Mouse (Mus musculus) lung, postnatal 0 days (tissue): ENCODE results near the gene Abr.

Experiments
- CTCF ChIP-seq: IDR thresholded peaks from 2 replicates; pipeline ENCODE4 v1.5.1; 2016; ENCODE audit warnings: antibody characterized with exemption, mild to moderate bottlenecking
- EP300 ChIP-seq: IDR thresholded peaks from 2 replicates; pipeline ENCODE4 v1.6.1; 2016; ENCODE audit warnings: antibody characterized with exemption, mild to moderate bottlenecking, control low read depth

GRCm38 (mm10) chr11:76599219-76599618 is 22.9 kb downstream of the Abr start:
- TF ChIP-seq CTCF (no peak), EP300 (no peak)
